Mouse (Mus musculus): ENCODE results near the gene Dnah2. TPM values are rescaled to one million over a fixed set of nuclear protein-coding genes. Genes with fewer than 3 reads are reported as not detected.

The Dnah2 gene
- polyA plus RNA-seq, 1 experiment from 2014 or later, result 1.3 TPM

GRCm38 (mm10) chr11:69589207-69589834 is 40.4 kb upstream of the Dnah2 start:
- DNase-seq (ENCODE audit: low spot score) (no peak), ATAC-seq (no peak)
- Histone ChIP-seq H3K36me3 (ENCODE audit: insufficient read depth, low read length) (peaks cover 32% of the 10 kb centered on the region), H3K9ac (replicated peaks; ENCODE audit: low read depth) (no peak overlapping the region), H3K4me1 (ENCODE audit: insufficient read depth, low read depth, low read length) (no peaks in the 10 kb centered on the region), H3K9me3 (ENCODE audit: low read length) (no peaks in the 10 kb centered on the region), H3K4me2 (replicated peaks; ENCODE audit: low read depth, low read length) (no peak overlapping the region), H3K4me3 (ENCODE audit: low read depth, low read length) (no peak overlapping the region), H3K27me3 (replicated peaks; ENCODE audit: insufficient read depth, low read length) (no peaks in the 10 kb centered on the region), H3K27ac (ENCODE audit: low read length) (no peak overlapping the region)
- 91% methylated on average over 22 of the region's 22 CpGs for WGBS
- no peak for TF ChIP-seq EP300 (IDR thresholded peaks at IDR 0.05)
- no peak for TF ChIP-seq CTCF (IDR thresholded peaks at IDR 0.05)

GRCm38 (mm10) chr11:69585718-69586325 is 36.9 kb upstream of the Dnah2 start:
- no peaks in the 10 kb centered on the region for H3K9me3 ChIP-seq (ENCODE audit: low read length)
- H3K27me3 ChIP-seq (replicated peaks; ENCODE audit: insufficient read depth, low read length), result no peaks in the 10 kb centered on the region
- H3K4me2 ChIP-seq (replicated peaks; ENCODE audit: low read depth, low read length), result no peak overlapping the region
- TF ChIP-seq CTCF (IDR thresholded peaks at IDR 0.05), result no peak
- TF ChIP-seq EP300 (IDR thresholded peaks at IDR 0.05), result no peak
- H3K4me3 ChIP-seq (ENCODE audit: low read depth, low read length), result no peak overlapping the region
- no peak overlapping the region for H3K27ac ChIP-seq (ENCODE audit: low read length)
- ATAC-seq (no peak), DNase-seq (ENCODE audit: low spot score) (peak; percentile 18)
- no peak overlapping the region for H3K9ac ChIP-seq (replicated peaks; ENCODE audit: low read depth)
- no peaks in the 10 kb centered on the region for H3K4me1 ChIP-seq (ENCODE audit: insufficient read depth, low read depth, low read length)
- peaks cover 30% of the 10 kb centered on the region for H3K36me3 ChIP-seq (ENCODE audit: insufficient read depth, low read length)
- 78% methylated on average over 7 of the region's 7 CpGs for WGBS

DNA sequence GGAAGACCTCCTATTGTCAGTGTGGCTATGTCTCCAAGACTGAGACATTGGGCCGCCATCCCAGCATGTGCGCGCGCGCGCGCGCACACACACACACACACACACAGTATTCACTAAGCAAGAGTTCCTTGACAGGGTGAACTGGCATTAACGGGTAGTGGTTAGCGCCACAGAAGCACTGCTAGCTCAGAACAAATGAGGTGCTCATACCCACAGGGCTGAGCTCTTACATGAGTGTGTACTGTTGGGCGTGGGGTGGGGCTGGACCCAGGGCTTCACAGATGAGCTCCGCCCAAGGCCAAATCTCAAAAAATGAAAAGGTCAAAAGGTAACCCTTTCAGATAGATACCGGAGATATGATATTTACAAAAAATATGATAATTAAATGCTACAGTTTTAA is 36.0 kb upstream of the Dnah2 start:
- no peak for DNase-seq (ENCODE audit: low spot score)
- Histone ChIP-seq H3K4me3 (ENCODE audit: low read depth, low read length) (no peak overlapping the region), H3K4me2 (replicated peaks; ENCODE audit: low read depth, low read length) (no peak overlapping the region), H3K4me1 (ENCODE audit: insufficient read depth, low read depth, low read length) (no peaks in the 10 kb centered on the region), H3K27ac (ENCODE audit: low read length) (no peak overlapping the region), H3K36me3 (ENCODE audit: insufficient read depth, low read length) (peaks cover 22% of the 10 kb centered on the region), H3K9me3 (ENCODE audit: low read length) (no peaks in the 10 kb centered on the region), H3K27me3 (replicated peaks; ENCODE audit: insufficient read depth, low read length) (no peaks in the 10 kb centered on the region), H3K9ac (replicated peaks; ENCODE audit: low read depth) (no peak overlapping the region)
- TF ChIP-seq CTCF (IDR thresholded peaks at IDR 0.05) (no peak), EP300 (IDR thresholded peaks at IDR 0.05) (no peak)
- ATAC-seq, result no peak
- 94% methylated on average over 13 of the region's 13 CpGs for WGBS

GRCm38 (mm10) chr11:69584008-69584407 is 35.1 kb upstream of the Dnah2 start:
- no peak for ATAC-seq
- Histone ChIP-seq H3K27ac (ENCODE audit: low read length) (no peak overlapping the region), H3K9me3 (ENCODE audit: low read length) (no peaks in the 10 kb centered on the region), H3K4me1 (ENCODE audit: insufficient read depth, low read depth, low read length) (no peaks in the 10 kb centered on the region), H3K4me3 (ENCODE audit: low read depth, low read length) (no peak overlapping the region), H3K27me3 (replicated peaks; ENCODE audit: insufficient read depth, low read length) (no peaks in the 10 kb centered on the region), H3K4me2 (replicated peaks; ENCODE audit: low read depth, low read length) (no peak overlapping the region), H3K36me3 (ENCODE audit: insufficient read depth, low read length) (peaks cover 13% of the 10 kb centered on the region), H3K9ac (replicated peaks; ENCODE audit: low read depth) (no peak overlapping the region)
- DNase-seq (ENCODE audit: low spot score), result no peak
- TF ChIP-seq CTCF (IDR thresholded peaks at IDR 0.05), result no peak
- TF ChIP-seq EP300 (IDR thresholded peaks at IDR 0.05), result no peak
- 80% methylated on average over 7 of the region's 7 CpGs for WGBS

GRCm38 (mm10) chr11:69582230-69582805 is 33.4 kb upstream of the Dnah2 start:
- DNase-seq (ENCODE audit: low spot score) (no peak), ATAC-seq (no peak)
- Histone ChIP-seq H3K9me3 (ENCODE audit: low read length) (no peaks in the 10 kb centered on the region), H3K4me1 (ENCODE audit: insufficient read depth, low read depth, low read length) (peaks cover 5% of the 10 kb centered on the region; the same call in 1 of the 2 replicates), H3K27ac (ENCODE audit: low read length) (no peak overlapping the region), H3K27me3 (replicated peaks; ENCODE audit: insufficient read depth, low read length) (no peaks in the 10 kb centered on the region), H3K9ac (replicated peaks; ENCODE audit: low read depth) (no peak overlapping the region; the same call in 1 of the 2 replicates), H3K36me3 (ENCODE audit: insufficient read depth, low read length) (no peaks in the 10 kb centered on the region), H3K4me3 (ENCODE audit: low read depth, low read length) (peak overlapping the region; percentile 51), H3K4me2 (replicated peaks; ENCODE audit: low read depth, low read length) (peak overlapping the region; percentile 92)
- no peak for TF ChIP-seq CTCF (IDR thresholded peaks at IDR 0.05)
- TF ChIP-seq EP300 (IDR thresholded peaks at IDR 0.05), result no peak
- 56% methylated on average over 9 of the region's 9 CpGs for WGBS

DNA sequence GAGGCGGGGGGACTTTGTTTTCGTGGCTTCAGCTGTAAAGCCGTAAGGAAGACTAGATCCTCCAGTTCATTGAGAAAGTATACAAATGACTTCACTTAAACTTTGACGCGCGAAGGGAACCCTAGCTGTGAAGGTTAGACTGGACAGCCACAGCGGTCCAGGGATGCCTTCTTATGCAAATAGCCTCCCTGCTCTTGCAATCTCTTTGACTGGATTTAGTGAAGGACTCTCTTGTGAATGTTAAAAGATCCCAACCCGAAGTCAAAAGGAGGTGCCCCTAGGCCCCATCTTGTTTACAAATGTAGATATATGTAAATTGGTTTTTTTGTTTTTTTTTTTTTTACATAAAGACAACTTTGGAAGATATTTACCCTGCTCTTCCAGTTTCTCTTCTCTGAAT is 32.9 kb upstream of the Dnah2 start:
- H3K4me2 ChIP-seq (replicated peaks; ENCODE audit: low read depth, low read length), result peak overlapping the region; percentile 92
- TF ChIP-seq CTCF (IDR thresholded peaks at IDR 0.05), result 0 out of 2 replicates have a peak, but pooled peaks have one; percentile 7
- TF ChIP-seq EP300 (IDR thresholded peaks at IDR 0.05), result no peak
- ATAC-seq (no peak), DNase-seq (ENCODE audit: low spot score) (peak; percentile 53)
- H3K4me1 ChIP-seq (ENCODE audit: insufficient read depth, low read depth, low read length), result peaks cover 5% of the 10 kb centered on the region; the same call in 1 of the 2 replicates
- H3K27ac ChIP-seq (ENCODE audit: low read length), result peak overlapping the region; percentile 96
- H3K27me3 ChIP-seq (replicated peaks; ENCODE audit: insufficient read depth, low read length), result no peaks in the 10 kb centered on the region
- no peaks in the 10 kb centered on the region for H3K36me3 ChIP-seq (ENCODE audit: insufficient read depth, low read length)
- no peaks in the 10 kb centered on the region for H3K9me3 ChIP-seq (ENCODE audit: low read length)
- under 1% methylated on average over 8 of the region's 8 CpGs for WGBS
- peak overlapping the region; percentile 30 for H3K9ac ChIP-seq (replicated peaks; ENCODE audit: low read depth)
- H3K4me3 ChIP-seq (ENCODE audit: low read depth, low read length), result peak overlapping the region; percentile 51

Measured in lung, postnatal 0 days (tissue).